Mouse (Mus musculus): ENCODE measurements around the gene Usp3. TPM values are rescaled to one million over a fixed set of nuclear protein-coding genes. Genes with fewer than 3 reads are reported as not detected.

Usp3 gene
- polyA plus RNA-seq, 1 experiment from 2014 or later = 104 TPM

DNA sequence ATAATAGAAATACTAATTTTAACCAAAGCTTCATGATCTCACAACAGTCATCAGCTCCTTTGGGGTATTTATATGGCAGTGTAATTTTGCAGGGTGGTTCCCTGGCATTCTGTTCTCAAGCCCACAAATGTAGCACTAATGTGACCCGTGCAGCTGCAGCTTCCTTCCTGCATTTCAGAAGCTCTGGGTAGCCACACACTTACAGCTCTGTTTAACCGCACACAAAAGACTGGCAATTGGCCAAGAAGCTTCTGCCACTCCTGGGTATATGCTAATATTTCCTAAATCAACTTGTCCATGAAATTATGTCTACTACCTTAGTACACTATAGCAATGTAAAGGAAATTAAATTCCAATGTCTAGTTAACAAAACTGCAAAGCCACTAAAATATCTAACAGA is 32.6 kb downstream of the Usp3 start:
- 43% methylated on average over 2 of the region's 2 CpGs for WGBS

DNA sequence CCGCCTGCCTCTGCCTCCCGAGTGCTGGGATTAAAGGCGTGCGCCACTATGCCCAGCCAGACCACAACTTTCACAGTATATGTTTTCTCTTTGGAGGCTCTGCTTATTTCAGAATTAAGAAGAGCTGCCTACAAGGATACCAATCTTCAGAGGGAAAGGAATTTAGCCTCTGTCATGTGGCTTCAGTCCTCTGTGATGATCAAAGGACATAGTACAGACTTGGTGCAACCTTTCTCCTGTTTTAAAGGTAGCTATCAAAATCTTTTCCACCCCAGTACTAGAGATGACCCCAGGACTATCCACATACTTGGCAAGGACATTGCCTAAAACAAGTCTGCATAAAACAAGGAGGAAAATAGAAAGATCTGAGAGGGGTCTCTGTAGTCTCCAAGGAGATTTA is 34.0 kb downstream of the Usp3 start:
- Histone ChIP-seq H3K27ac (replicated peaks) (no peak overlapping the region), H3K9ac (replicated peaks) (no peak overlapping the region), H3K4me3 (no peak overlapping the region), H3K9me3 (no peaks in the 10 kb centered on the region), H3K4me1 (peaks cover 3% of the 10 kb centered on the region; the same call in 1 of the 2 replicates), H3K27me3 (no peaks in the 10 kb centered on the region), H3K4me2 (replicated peaks) (no peak overlapping the region), H3K36me3 (peaks cover 9% of the 10 kb centered on the region)
- no peak for ATAC-seq (ENCODE audit: low FRiP score, low read depth)
- 98% methylated on average over 4 of the region's 4 CpGs for WGBS

More for the DNA sequence above, 32.6 kb downstream of the Usp3 start:
- H3K27me3 ChIP-seq = no peaks in the 10 kb centered on the region
- H3K4me2 ChIP-seq (replicated peaks) = no peak overlapping the region
- H3K4me3 ChIP-seq = no peak overlapping the region
- peaks cover 3% of the 10 kb centered on the region; the same call in 1 of the 2 replicates for H3K4me1 ChIP-seq
- H3K9me3 ChIP-seq = no peaks in the 10 kb centered on the region
- H3K36me3 ChIP-seq = no peaks in the 10 kb centered on the region
- no peak for ATAC-seq (ENCODE audit: low FRiP score, low read depth)
- no peak overlapping the region for H3K27ac ChIP-seq (replicated peaks)
- no peak overlapping the region for H3K9ac ChIP-seq (replicated peaks)

DNA sequence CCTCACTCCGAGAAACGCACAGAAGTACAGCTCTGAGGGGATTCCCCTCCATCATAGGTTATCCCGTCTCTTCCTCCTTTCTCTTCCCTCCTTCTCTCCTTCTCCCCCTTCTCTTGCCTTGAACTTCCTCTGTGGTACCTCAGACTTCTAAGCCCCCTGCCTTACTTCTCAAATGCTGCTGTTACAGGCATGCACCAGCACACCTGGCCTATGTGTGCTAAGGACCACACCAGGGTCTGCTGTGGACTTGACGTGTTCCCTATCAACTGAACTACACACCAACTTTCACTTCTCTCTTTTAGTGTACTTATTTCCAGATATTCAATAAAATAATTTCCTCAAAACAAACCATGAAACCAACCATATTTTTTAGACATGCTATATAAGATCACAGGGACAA is 50.2 kb downstream of the Usp3 start:
- 92% methylated on average over 4 of the region's 4 CpGs for WGBS
- no peak overlapping the region for H3K4me2 ChIP-seq (replicated peaks)
- no peaks in the 10 kb centered on the region for H3K9me3 ChIP-seq
- no peak overlapping the region for H3K27ac ChIP-seq (replicated peaks)
- H3K4me3 ChIP-seq = no peak overlapping the region
- peaks cover 67% of the 10 kb centered on the region for H3K36me3 ChIP-seq
- H3K9ac ChIP-seq (replicated peaks) = no peak overlapping the region
- no peak for ATAC-seq (ENCODE audit: low FRiP score, low read depth)
- H3K4me1 ChIP-seq = peaks cover 2% of the 10 kb centered on the region; the same call in 1 of the 2 replicates
- no peaks in the 10 kb centered on the region for H3K27me3 ChIP-seq

DNA sequence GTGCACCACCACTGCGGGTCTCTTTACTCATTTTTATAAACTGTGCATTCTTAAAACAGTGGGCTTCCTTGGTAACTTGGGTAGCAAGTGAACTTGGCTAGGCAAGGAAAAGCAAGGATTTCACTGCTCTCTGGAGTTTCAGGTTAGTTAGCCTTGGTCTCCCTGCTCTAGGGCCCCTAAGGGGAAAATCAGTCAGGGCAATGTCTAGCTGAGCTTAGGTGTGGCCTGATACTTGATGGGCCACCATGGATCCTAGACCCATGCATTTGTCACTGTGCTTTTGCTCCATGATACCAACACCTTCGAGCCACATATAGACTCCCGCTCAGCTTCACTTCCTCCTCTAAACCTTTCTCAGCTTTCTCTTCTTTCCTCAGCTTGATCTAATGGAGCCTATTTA is 71.3 kb downstream of the Usp3 start:
- Histone ChIP-seq H3K4me3 (no peak overlapping the region), H3K27ac (replicated peaks) (no peak overlapping the region), H3K4me1 (no peaks in the 10 kb centered on the region), H3K36me3 (peaks cover 94% of the 10 kb centered on the region), H3K4me2 (replicated peaks) (no peak overlapping the region), H3K9me3 (no peaks in the 10 kb centered on the region), H3K27me3 (no peaks in the 10 kb centered on the region), H3K9ac (replicated peaks) (no peak overlapping the region)
- ATAC-seq (ENCODE audit: low FRiP score, low read depth) = no peak
- WGBS = 98% methylated on average over 3 of the region's 3 CpGs

DNA sequence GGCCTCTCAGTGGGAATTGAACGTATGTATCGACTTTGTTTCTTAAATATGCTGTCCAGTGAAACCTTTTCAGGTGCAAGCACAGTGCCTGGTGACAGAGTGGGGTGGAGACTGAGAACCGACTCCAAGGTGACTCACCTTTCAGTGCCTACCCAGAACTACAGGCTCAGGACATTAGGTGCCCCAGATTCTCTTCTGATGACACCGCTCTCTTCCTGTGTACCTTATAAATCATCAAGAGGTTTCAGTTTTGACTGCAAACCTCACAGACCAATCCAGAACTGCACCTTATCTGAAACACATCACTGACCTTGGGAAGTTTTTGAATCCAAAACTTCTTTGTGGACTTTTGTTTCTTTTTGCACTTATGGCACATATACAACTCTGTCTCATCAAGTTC is 72.6 kb downstream of the Usp3 start:
- Histone ChIP-seq H3K4me2 (replicated peaks) (no peak overlapping the region), H3K36me3 (peaks cover 91% of the 10 kb centered on the region), H3K4me3 (no peak overlapping the region), H3K4me1 (no peaks in the 10 kb centered on the region), H3K9me3 (no peaks in the 10 kb centered on the region), H3K27ac (replicated peaks) (0 out of 2 replicates have a peak overlapping the region, but pooled peaks have one; percentile 39), H3K9ac (replicated peaks) (no peak overlapping the region), H3K27me3 (no peaks in the 10 kb centered on the region)
- WGBS = 94% methylated on average over 4 of the region's 4 CpGs
- ATAC-seq (ENCODE audit: low FRiP score, low read depth) = no peak

DNA sequence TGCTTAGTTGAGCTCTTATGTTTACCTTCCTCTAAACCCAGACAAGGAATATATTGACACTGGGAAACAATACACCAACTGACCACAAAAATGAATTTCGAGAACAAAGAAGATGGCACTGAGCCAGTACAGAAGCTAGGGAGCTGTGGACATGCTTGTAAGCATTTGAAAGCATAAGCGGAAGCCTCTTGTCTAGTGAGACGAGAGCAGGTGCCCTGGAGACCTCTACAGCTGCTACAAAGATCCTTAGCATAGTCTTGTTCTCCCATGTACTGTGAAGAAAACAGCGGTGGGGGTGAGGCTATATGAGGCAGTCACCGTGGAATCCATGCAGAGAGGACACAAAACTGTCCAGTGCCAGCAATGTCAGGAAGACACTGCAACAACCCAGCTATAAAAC is 74.0 kb downstream of the Usp3 start:
- H3K4me1 ChIP-seq = no peaks in the 10 kb centered on the region
- H3K9me3 ChIP-seq = no peaks in the 10 kb centered on the region
- H3K4me3 ChIP-seq = no peak overlapping the region
- H3K27ac ChIP-seq (replicated peaks) = peak overlapping the region; percentile 64; the same call in 1 of the 2 replicates
- no peak overlapping the region for H3K4me2 ChIP-seq (replicated peaks)
- no peak for ATAC-seq (ENCODE audit: low FRiP score, low read depth)
- H3K27me3 ChIP-seq = no peaks in the 10 kb centered on the region
- WGBS = 64% methylated on average over 5 of the region's 5 CpGs
- H3K9ac ChIP-seq (replicated peaks) = no peak overlapping the region
- peaks cover 94% of the 10 kb centered on the region for H3K36me3 ChIP-seq

DNA sequence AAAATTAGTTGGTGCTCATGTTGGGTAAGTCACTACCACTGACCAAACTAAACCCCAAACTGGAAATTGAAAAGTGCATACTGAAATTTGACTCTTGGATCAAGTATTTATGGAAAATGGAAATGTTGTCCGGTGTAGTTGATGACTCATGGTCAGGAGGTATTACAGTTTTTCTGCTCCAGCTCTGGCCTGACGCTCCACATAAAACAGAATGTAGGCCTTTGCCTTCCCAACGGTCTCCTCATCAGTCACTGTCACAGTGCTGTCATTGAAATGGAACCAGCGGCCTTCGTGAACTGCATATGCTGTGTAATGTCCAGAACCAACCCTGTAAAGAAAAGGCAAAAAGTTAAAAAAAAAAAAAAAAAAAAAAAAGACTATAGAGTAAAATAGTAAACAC is 74.7 kb downstream of the Usp3 start:
- peaks cover 91% of the 10 kb centered on the region for H3K36me3 ChIP-seq
- WGBS = 95% methylated on average over 5 of the region's 5 CpGs
- no peak overlapping the region for H3K4me2 ChIP-seq (replicated peaks)
- H3K27ac ChIP-seq (replicated peaks) = no peak overlapping the region
- ATAC-seq (ENCODE audit: low FRiP score, low read depth) = no peak
- H3K9ac ChIP-seq (replicated peaks) = no peak overlapping the region
- no peaks in the 10 kb centered on the region for H3K27me3 ChIP-seq
- no peaks in the 10 kb centered on the region for H3K4me1 ChIP-seq
- H3K9me3 ChIP-seq = no peaks in the 10 kb centered on the region
- no peak overlapping the region for H3K4me3 ChIP-seq

DNA sequence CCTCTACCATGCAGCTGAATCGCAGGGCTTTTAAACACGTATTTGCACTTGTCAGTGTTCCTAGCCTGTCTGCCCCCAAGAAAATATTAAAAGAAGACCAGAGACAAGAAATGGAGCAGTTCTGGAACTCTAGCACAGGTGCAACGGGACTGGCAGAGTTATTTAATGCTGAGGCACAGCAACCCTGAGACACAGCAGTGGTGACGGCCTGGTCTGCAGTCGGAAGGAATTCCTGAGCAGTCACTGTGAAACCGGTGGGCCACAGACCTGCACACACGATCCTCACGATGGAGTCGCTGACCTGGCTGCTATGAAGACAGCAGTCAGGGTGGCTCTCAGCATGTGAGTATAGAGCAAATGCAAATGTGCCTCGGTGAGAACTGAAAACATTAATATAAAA is 75.2 kb downstream of the Usp3 start:
- H3K36me3 ChIP-seq = peaks cover 86% of the 10 kb centered on the region

DNA sequence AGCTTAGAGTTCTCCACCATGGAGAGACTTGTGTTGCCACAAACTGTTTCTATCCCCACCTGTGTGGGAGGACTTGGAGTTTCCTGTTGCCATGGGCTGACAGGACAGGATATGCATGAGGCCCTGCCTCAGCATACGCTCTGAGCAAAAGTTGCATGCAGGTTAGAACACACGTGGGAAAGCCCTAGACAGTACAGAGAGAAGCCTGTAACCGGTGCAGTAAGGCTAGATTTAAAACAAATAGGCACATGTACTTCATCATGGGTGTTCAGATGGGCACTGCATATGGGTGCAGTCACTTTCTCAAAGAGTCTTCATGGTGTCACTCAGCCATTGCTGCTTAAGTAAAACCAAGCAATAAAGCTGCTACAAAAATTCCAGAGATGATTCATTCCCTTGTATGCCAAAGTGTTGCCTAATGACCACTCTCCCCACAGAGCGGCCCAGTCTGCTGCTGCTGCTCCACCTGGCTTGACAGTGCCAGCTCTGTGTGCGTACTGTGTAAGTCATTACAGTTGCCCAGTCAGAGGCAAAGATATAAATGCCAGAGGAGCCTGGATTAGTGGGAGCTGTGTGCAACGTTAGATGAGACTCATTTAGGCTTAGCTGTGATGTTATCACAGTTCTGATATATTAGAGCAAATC is 76.5 kb downstream of the Usp3 start:
- Histone ChIP-seq H3K4me1 (peaks cover 5% of the 10 kb centered on the region), H3K27me3 (no peaks in the 10 kb centered on the region), H3K36me3 (peaks cover 73% of the 10 kb centered on the region), H3K9me3 (no peaks in the 10 kb centered on the region), H3K4me2 (replicated peaks) (no peak overlapping the region), H3K9ac (replicated peaks) (no peak overlapping the region), H3K27ac (replicated peaks) (no peak overlapping the region), H3K4me3 (no peak overlapping the region)
- 87% methylated on average over 6 of the region's 6 CpGs for WGBS
- no peak for ATAC-seq (ENCODE audit: low FRiP score, low read depth)

More for the DNA sequence above, 75.2 kb downstream of the Usp3 start:
- H3K4me3 ChIP-seq = no peak overlapping the region
- no peak overlapping the region for H3K4me2 ChIP-seq (replicated peaks)
- H3K4me1 ChIP-seq = peaks cover 1% of the 10 kb centered on the region; the same call in 1 of the 2 replicates
- H3K27me3 ChIP-seq = no peaks in the 10 kb centered on the region
- no peak overlapping the region for H3K27ac ChIP-seq (replicated peaks)
- 93% methylated on average over 10 of the region's 10 CpGs for WGBS
- no peak for ATAC-seq (ENCODE audit: low FRiP score, low read depth)
- no peak overlapping the region for H3K9ac ChIP-seq (replicated peaks)
- no peaks in the 10 kb centered on the region for H3K9me3 ChIP-seq

DNA sequence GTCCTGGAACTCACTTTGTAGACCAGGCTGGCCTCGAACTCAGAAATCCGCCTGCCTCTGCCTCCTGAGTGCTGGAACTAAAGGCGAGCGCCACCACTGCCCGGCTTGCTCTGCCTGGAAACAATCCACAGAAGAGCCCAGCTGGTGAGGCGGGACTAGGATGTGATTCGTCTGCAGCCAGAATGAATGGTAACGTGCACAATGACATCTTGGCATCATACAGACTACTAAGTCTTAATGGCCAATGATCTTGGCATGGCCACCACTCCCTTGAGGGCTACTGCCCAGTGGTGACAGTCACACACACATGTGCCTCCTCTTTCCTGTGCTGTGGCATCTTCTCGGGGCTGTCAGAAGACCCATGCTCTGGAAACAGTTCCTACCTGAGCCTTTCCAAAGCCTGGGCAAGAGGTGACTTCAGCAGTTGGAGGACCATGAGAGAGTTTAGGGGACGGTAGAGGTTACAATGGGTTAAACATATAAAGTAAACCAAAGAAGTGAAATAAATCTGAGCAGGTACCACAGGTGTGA is 77.2 kb downstream of the Usp3 start:
- no peaks in the 10 kb centered on the region for H3K9me3 ChIP-seq
- peaks cover 67% of the 10 kb centered on the region for H3K36me3 ChIP-seq
- H3K27me3 ChIP-seq = no peaks in the 10 kb centered on the region
- no peak overlapping the region for H3K4me3 ChIP-seq
- 95% methylated on average over 10 of the region's 10 CpGs for WGBS
- no peak overlapping the region for H3K4me2 ChIP-seq (replicated peaks)
- no peak for ATAC-seq (ENCODE audit: low FRiP score, low read depth)
- H3K4me1 ChIP-seq = peaks cover 9% of the 10 kb centered on the region
- no peak overlapping the region for H3K27ac ChIP-seq (replicated peaks)
- H3K9ac ChIP-seq (replicated peaks) = no peak overlapping the region

DNA sequence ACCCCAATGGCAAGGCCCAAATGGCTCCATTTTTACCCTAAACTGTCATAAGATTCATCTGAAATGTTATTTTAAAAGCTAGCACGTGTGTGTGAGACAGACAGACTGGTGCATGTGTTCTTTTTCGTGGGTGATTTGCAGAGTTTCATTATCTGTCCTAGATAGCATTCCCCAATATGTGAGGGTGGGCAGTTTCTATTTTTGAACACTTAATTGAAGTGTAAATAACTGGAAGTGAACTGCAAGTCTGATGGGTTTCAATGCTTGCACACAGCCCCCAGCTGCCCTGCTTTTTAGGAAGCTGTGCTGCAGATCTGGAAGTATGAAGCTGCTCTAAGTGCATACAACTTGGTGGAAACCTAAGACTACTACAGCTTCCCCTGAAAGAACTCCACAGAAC is 77.8 kb downstream of the Usp3 start:
- no peak overlapping the region for H3K4me3 ChIP-seq
- H3K4me2 ChIP-seq (replicated peaks) = no peak overlapping the region
- no peaks in the 10 kb centered on the region for H3K9me3 ChIP-seq
- H3K27me3 ChIP-seq = no peaks in the 10 kb centered on the region
- peaks cover 15% of the 10 kb centered on the region for H3K4me1 ChIP-seq
- no peak for ATAC-seq (ENCODE audit: low FRiP score, low read depth)
- H3K27ac ChIP-seq (replicated peaks) = no peak overlapping the region
- 87% methylated on average over 2 of the region's 2 CpGs for WGBS
- H3K36me3 ChIP-seq = peaks cover 62% of the 10 kb centered on the region
- H3K9ac ChIP-seq (replicated peaks) = no peak overlapping the region

DNA sequence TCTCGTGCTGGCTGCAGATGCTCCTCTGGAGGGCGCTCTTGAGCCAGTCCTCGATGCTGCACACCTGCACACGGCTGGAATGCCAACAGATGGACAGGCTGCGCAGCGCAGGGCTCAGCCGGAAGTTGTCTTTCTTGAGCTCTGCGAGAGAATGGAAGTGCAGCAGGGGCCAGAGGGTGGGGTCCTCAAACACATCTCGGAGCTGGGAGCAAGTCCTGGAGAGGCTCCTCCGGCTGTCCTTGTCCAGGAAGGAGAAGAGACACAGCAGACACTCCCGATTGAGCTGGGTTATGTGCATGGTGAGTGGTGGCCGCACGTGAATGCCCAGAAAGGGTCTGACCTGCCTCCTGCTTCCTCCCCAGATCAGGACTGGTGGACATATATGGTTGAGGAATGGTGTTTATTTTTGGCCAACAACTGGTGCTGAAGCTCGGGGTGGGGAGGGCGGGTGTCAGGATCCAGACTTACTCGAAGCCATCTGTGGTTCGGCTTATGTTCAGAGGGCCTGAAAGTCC is 78.6 kb downstream of the Usp3 start, which contains the start of gene Fbxl22:
TSS of gene Fbxl22 (minus strand) at position 338 of the 515 bp plus-strand sequence.
- H3K27me3 ChIP-seq = no peaks in the 10 kb centered on the region
- no peak for ATAC-seq (ENCODE audit: low FRiP score, low read depth)
- peaks cover 17% of the 10 kb centered on the region for H3K4me1 ChIP-seq
- peak within 1 kb of the TSS; percentile 92 for H3K27ac ChIP-seq (replicated peaks)
- H3K9ac ChIP-seq (replicated peaks) = no peak within 1 kb of the TSS
- H3K36me3 ChIP-seq = peaks cover 59% of the 10 kb centered on the region
- H3K4me3 ChIP-seq = no peak within 1 kb of the TSS
- 72% methylated on average over 17 of the region's 17 CpGs for WGBS
- no peaks in the 10 kb centered on the region for H3K9me3 ChIP-seq
- no peak within 1 kb of the TSS for H3K4me2 ChIP-seq (replicated peaks)

All from midbrain, embryonic 12.5 days (tissue).